Mouse (Mus musculus) forebrain, embryonic 15.5 days (tissue): ENCODE results near the gene Zfp316. TPM values are rescaled to one million over a fixed set of nuclear protein-coding genes. Genes with fewer than 3 reads are reported as not detected.

ENCODE experiments used
- ATAC-seq: fragments of 200-750 bp; cut with Nextera tagmentation; replicated peaks from 2 replicates; pipeline ENCODE4 v1.8.0; 2017; ENCODE audit warnings: mild to moderate bottlenecking, moderate TSS enrichment, moderate library complexity
- H3K27ac ChIP-seq: fragments of 300-500 bp; sonication (generic); replicated peaks from 2 replicates; pipeline ENCODE4 v1.5.1; 2015; ENCODE audit warnings: mild to moderate bottlenecking, inconsistent platforms
- H3K27me3 ChIP-seq: fragments of 300-500 bp; sonication (generic); 2 replicates; pipeline ENCODE4 v1.6.1; 2015; ENCODE audit warnings: inconsistent platforms
- H3K36me3 ChIP-seq: fragments of 300-500 bp; sonication (generic); 2 replicates; pipeline ENCODE4 v1.6.1; 2015; ENCODE audit warnings: mild to moderate bottlenecking, inconsistent platforms
- H3K4me1 ChIP-seq: fragments of 300-500 bp; sonication (generic); 2 replicates; pipeline ENCODE4 v1.6.1; 2015; ENCODE audit warnings: inconsistent platforms
- H3K4me2 ChIP-seq: fragments of 300-500 bp; sonication (generic); replicated peaks from 2 replicates; pipeline ENCODE4 v1.6.1; 2015; ENCODE audit warnings: mild to moderate bottlenecking, inconsistent platforms
- H3K4me3 ChIP-seq: fragments of 300-500 bp; sonication (generic); 2 replicates; pipeline ENCODE4 v1.5.1; 2015; ENCODE audit warnings: mild to moderate bottlenecking, inconsistent platforms
- H3K9ac ChIP-seq: fragments of 300-500 bp; sonication (generic); replicated peaks from 2 replicates; pipeline ENCODE4 v1.6.1; 2015; ENCODE audit warnings: mild to moderate bottlenecking, inconsistent platforms
- H3K9me3 ChIP-seq: fragments of 300-500 bp; sonication (generic); 2 replicates; pipeline ENCODE4 v1.6.1; 2016; ENCODE audit warnings: inconsistent platforms
- WGBS: fragments of 180-500 bp; shearing (Covaris S2); methylation state at CpG from one replicate; pipeline ENCODE4 v1.1.7; 2015; ENCODE audit warnings: mixed read lengths; 5-methylcytosine and 5-hydroxymethylcytosine counted together
- polyA plus RNA-seq: library from polyadenylated mRNA; unstranded; fragments of >200 nt; fragmentation: Nextera tagmentation; extraction: Ambion mirVana; gene quantifications from 2 replicates; pipeline ENCODE4 v1.2.1, GENCODE M21; 2015

The Zfp316 gene
- polyA plus RNA-seq, 1 experiment from 2014 or later: 13.6 TPM

- 0 out of 2 replicates have a peak overlapping the region, but pooled peaks have one; percentile 14 for H3K9ac ChIP-seq
- H3K4me2 ChIP-seq: peak overlapping the region; percentile 53
- peaks cover 20% of the 10 kb centered on the region for H3K4me1 ChIP-seq
- H3K4me3 ChIP-seq: peak overlapping the region; percentile 35
- ATAC-seq: peak; percentile 42
- H3K27ac ChIP-seq: no peak overlapping the region
- 20% methylated on average over 79 of the region's 81 CpGs for WGBS
- no peaks in the 10 kb centered on the region for H3K9me3 ChIP-seq
- peaks cover 40% of the 10 kb centered on the region for H3K27me3 ChIP-seq
- H3K36me3 ChIP-seq: peaks cover 57% of the 10 kb centered on the region
Observed at GRCm38 (mm10) chr5:143253881-143254486, 15.8 kb downstream of the Zfp316 start.

- Histone ChIP-seq H3K4me2 (peak overlapping the region; percentile 53), H3K9me3 (no peaks in the 10 kb centered on the region), H3K27me3 (peaks cover 40% of the 10 kb centered on the region), H3K4me3 (peak overlapping the region; percentile 35), H3K4me1 (peaks cover 20% of the 10 kb centered on the region), H3K27ac (no peak overlapping the region), H3K36me3 (peaks cover 57% of the 10 kb centered on the region), H3K9ac (0 out of 2 replicates have a peak overlapping the region, but pooled peaks have one; percentile 14)
- 10% methylated on average over 103 of the region's 103 CpGs for WGBS
- peak; percentile 33 for ATAC-seq
Observed at GRCm38 (mm10) chr5:143253186-143253880, 16.5 kb downstream of the Zfp316 start.

- Histone ChIP-seq H3K36me3 (peaks cover 62% of the 10 kb centered on the region), H3K4me1 (peaks cover 20% of the 10 kb centered on the region), H3K9ac (no peak overlapping the region), H3K4me3 (peak overlapping the region; percentile 35; the same call in 1 of the 2 replicates), H3K4me2 (no peak overlapping the region), H3K9me3 (no peaks in the 10 kb centered on the region), H3K27ac (no peak overlapping the region), H3K27me3 (peaks cover 40% of the 10 kb centered on the region)
- 50% methylated on average over 18 of the region's 18 CpGs for WGBS
- no peak for ATAC-seq
Observed at GRCm38 (mm10) chr5:143252791-143253185, 17.0 kb downstream of the Zfp316 start.

GRCm38 (mm10) chr5:143252039-143252438 lies 17.8 kb downstream of the Zfp316 start:
- H3K36me3 ChIP-seq: peaks cover 67% of the 10 kb centered on the region
- no peak overlapping the region for H3K4me3 ChIP-seq
- H3K27me3 ChIP-seq: peaks cover 35% of the 10 kb centered on the region
- no peak overlapping the region for H3K4me2 ChIP-seq
- no peaks in the 10 kb centered on the region for H3K9me3 ChIP-seq
- WGBS: 61% methylated on average over 6 of the region's 6 CpGs
- H3K27ac ChIP-seq: no peak overlapping the region
- H3K9ac ChIP-seq: no peak overlapping the region
- peaks cover 20% of the 10 kb centered on the region for H3K4me1 ChIP-seq
- no peak for ATAC-seq

GRCm38 (mm10) chr5:143244926-143245325 lies 24.9 kb downstream of the Zfp316 start:
- 96% methylated on average over 26 of the region's 26 CpGs for WGBS
- Histone ChIP-seq H3K4me2 (no peak overlapping the region), H3K27me3 (no peaks in the 10 kb centered on the region), H3K4me1 (no peaks in the 10 kb centered on the region), H3K4me3 (no peak overlapping the region), H3K36me3 (peaks cover 96% of the 10 kb centered on the region), H3K9me3 (no peaks in the 10 kb centered on the region), H3K27ac (no peak overlapping the region), H3K9ac (no peak overlapping the region)
- ATAC-seq: no peak

- Histone ChIP-seq H3K9me3 (no peaks in the 10 kb centered on the region), H3K27me3 (no peaks in the 10 kb centered on the region), H3K4me1 (peaks cover 25% of the 10 kb centered on the region), H3K36me3 (peaks cover 30% of the 10 kb centered on the region), H3K4me2 (peak overlapping the region; percentile 83), H3K9ac (peak overlapping the region; percentile 99), H3K27ac (no peak overlapping the region), H3K4me3 (peak overlapping the region; percentile 96)
- no peak for ATAC-seq
- WGBS: 37% methylated on average over 9 of the region's 9 CpGs
Observed at GRCm38 (mm10) chr5:143236036-143236435, 33.8 kb downstream of the Zfp316 start.

- H3K4me1 ChIP-seq: peaks cover 25% of the 10 kb centered on the region
- H3K9me3 ChIP-seq: no peaks in the 10 kb centered on the region
- H3K36me3 ChIP-seq: peaks cover 22% of the 10 kb centered on the region
- peak within 1 kb of the TSS; percentile 96 for H3K4me3 ChIP-seq
- peak; percentile 99 for ATAC-seq
- under 1% methylated on average over 58 of the region's 58 CpGs for WGBS
- peak within 1 kb of the TSS; percentile 98 for H3K27ac ChIP-seq
- peak within 1 kb of the TSS; percentile 99 for H3K9ac ChIP-seq
- H3K27me3 ChIP-seq: no peaks in the 10 kb centered on the region
- peak within 1 kb of the TSS; percentile 83 for H3K4me2 ChIP-seq
Observed at GRCm38 (mm10) chr5:143235028-143235693, 34.7 kb downstream of the Zfp316 start, which contains the start of gene Zfp12. TSS of gene Zfp12 (plus strand) at chr5:143235163.

- no peak within 1 kb of the TSS for H3K4me3 ChIP-seq
- no peaks in the 10 kb centered on the region for H3K4me1 ChIP-seq
- no peak within 1 kb of the TSS for H3K27ac ChIP-seq
- no peaks in the 10 kb centered on the region for H3K36me3 ChIP-seq
- 0 out of 2 replicates have a peak, but pooled peaks cover 4% of the 10 kb centered on the region for H3K9me3 ChIP-seq
- H3K4me2 ChIP-seq: no peak within 1 kb of the TSS
- WGBS: 88% methylated on average over 3 of the region's 3 CpGs
- H3K27me3 ChIP-seq: no peaks in the 10 kb centered on the region
- no peak within 1 kb of the TSS for H3K9ac ChIP-seq
- ATAC-seq: no peak
Observed at GRCm38 (mm10) chr5:143226790-143227189, 43.0 kb downstream of the Zfp316 start, which contains the start of gene Spdye4a. TSS of gene Spdye4a (minus strand) at chr5:143226890.

GRCm38 (mm10) chr5:143222287-143222686 lies 47.5 kb downstream of the Zfp316 start:
- ATAC-seq: no peak
- no peaks in the 10 kb centered on the region for H3K9me3 ChIP-seq

GRCm38 (mm10) chr5:143220996-143221395 lies 48.8 kb downstream of the Zfp316 start:
- ATAC-seq: no peak
- no peaks in the 10 kb centered on the region for H3K4me1 ChIP-seq
- 85% methylated on average over 5 of the region's 5 CpGs for WGBS

More at GRCm38 (mm10) chr5:143222287-143222686, 47.5 kb downstream of the Zfp316 start:
- no peak overlapping the region for H3K4me3 ChIP-seq
- no peak overlapping the region for H3K27ac ChIP-seq
- no peak overlapping the region for H3K9ac ChIP-seq
- H3K4me2 ChIP-seq: no peak overlapping the region
- 82% methylated on average over 1 of the region's 1 CpGs for WGBS
- no peaks in the 10 kb centered on the region for H3K36me3 ChIP-seq
- no peaks in the 10 kb centered on the region for H3K27me3 ChIP-seq
- no peaks in the 10 kb centered on the region for H3K4me1 ChIP-seq

GRCm38 (mm10) chr5:143213832-143214231 lies 56.0 kb downstream of the Zfp316 start:
- Histone ChIP-seq H3K27me3 (no peaks in the 10 kb centered on the region), H3K27ac (no peak overlapping the region), H3K4me2 (no peak overlapping the region), H3K9ac (no peak overlapping the region), H3K9me3 (no peaks in the 10 kb centered on the region), H3K4me3 (no peak overlapping the region), H3K4me1 (no peaks in the 10 kb centered on the region), H3K36me3 (no peaks in the 10 kb centered on the region)
- ATAC-seq: no peak
- WGBS: 89% methylated on average over 2 of the region's 2 CpGs

More at GRCm38 (mm10) chr5:143220996-143221395, 48.8 kb downstream of the Zfp316 start:
- no peak overlapping the region for H3K27ac ChIP-seq
- no peaks in the 10 kb centered on the region for H3K9me3 ChIP-seq
- no peak overlapping the region for H3K4me3 ChIP-seq
- no peak overlapping the region for H3K4me2 ChIP-seq
- no peaks in the 10 kb centered on the region for H3K36me3 ChIP-seq
- no peaks in the 10 kb centered on the region for H3K27me3 ChIP-seq
- H3K9ac ChIP-seq: no peak overlapping the region

- H3K27ac ChIP-seq: no peak overlapping the region
- no peak overlapping the region for H3K9ac ChIP-seq
- no peaks in the 10 kb centered on the region for H3K4me1 ChIP-seq
- WGBS: 73% methylated on average over 3 of the region's 3 CpGs
- H3K4me2 ChIP-seq: no peak overlapping the region
- no peaks in the 10 kb centered on the region for H3K27me3 ChIP-seq
- no peaks in the 10 kb centered on the region for H3K9me3 ChIP-seq
- ATAC-seq: no peak
- no peaks in the 10 kb centered on the region for H3K36me3 ChIP-seq
- H3K4me3 ChIP-seq: no peak overlapping the region
Observed at GRCm38 (mm10) chr5:143205015-143205414, 64.8 kb downstream of the Zfp316 start.
